9 mouse cellular contexts compared by ENCODE assay signal in the genomic region with DNA sequence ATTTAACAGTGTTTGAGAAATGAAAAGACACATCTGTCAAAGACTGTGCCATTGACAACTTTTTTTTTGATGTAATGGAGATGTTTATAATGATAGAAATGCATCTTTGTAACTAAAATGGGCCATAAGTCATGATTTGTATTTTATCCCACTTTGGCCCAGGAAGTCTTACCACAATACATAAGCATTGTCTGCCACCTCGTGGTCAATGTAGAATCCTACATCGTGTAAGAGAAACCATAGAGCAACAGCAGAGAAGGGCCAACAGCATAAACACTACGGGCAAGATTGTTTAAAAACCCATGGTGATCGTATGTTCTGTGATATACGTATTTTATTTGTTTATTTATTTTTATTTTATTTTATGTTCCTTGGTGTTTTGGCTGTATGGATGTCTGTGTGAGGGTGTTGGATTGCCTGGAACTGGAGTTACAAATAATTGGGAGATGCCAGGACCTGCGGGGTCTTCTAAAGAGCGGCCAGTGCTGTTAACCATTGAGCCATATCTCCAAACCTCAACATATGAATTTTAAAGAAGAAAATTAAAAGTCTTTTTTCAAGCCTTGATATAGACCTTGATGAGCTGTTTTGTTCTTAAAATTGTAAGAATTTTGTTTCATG. TPM values are rescaled to one million over a fixed set of nuclear protein-coding genes. Genes with fewer than 3 reads are reported as not detected.
DNase-seq lines count a peak whose midpoint lies in the region; ATAC-seq and TF ChIP-seq lines count a peak whose summit lies in the region.
"Had no signal": no experiment of that assay in that cellular context is flagged by ENCODE, and none has a peak within 500 bp of the region (broad histone marks: within the 10 kb centered on the region; RNA-seq: fewer than 3 reads in every experiment).

No protein-coding gene starts in this region.

- no peak overlapping the region for H3K9ac ChIP-seq in midbrain, postnatal 0 days (replicated peaks; ENCODE audit: low read length, poor library complexity, severe bottlenecking)

- TF ChIP-seq CTCF in midbrain, postnatal 0 days (IDR thresholded peaks at IDR 0.05) = peak; percentile 91

- intact Hi-C loops in left cerebral cortex, postnatal 25 days (cut with DNase I) = loop anchor here (2.0 to 10.0 kb wide), 4 partner anchors 158 to 576 kb away; no protein-coding TSS in a partner anchor

- DNase-seq in 3T3-L1 (ENCODE audit: low read depth, low spot score) (peak; percentile 92), NIH3T3 (ENCODE audit: low read depth) (peak; percentile 93)
- DNase-seq in cerebellum, adult 9-11 months = peak; percentile 55
- DNase-seq in frontal cortex, postnatal 10 days (ENCODE audit: low spot score in 2 of 2) = peak; percentile 20 to 38
- DNase-seq in kidney, adult 11 months = peak; percentile 34
- DNase-seq in left cerebral cortex, postnatal 25 days (ENCODE audit: low spot score in 2 of 2) = peak; percentile 70 to 87
- peak; percentile 92 for DNase-seq in midbrain, postnatal 0 days (ENCODE audit: low spot score)
- peak; percentile 57 for DNase-seq in testis, postnatal 10 days (ENCODE audit: low spot score)

- no peaks in the 10 kb centered on the region for H3K27me3 ChIP-seq in midbrain, postnatal 0 days (ENCODE audit: insufficient read depth, low read length)

- no peak overlapping the region for H3K4me3 ChIP-seq in midbrain, postnatal 0 days (ENCODE audit: low read depth, low read length)
- H3K4me3 ChIP-seq: erythroblast, embryonic 14.5 days had no signal

- 42% methylated on average over 7 of the region's 7 CpGs for WGBS in midbrain, postnatal 0 days

- no peaks in the 10 kb centered on the region for H3K4me1 ChIP-seq in midbrain, postnatal 0 days (ENCODE audit: insufficient read depth, low read length)

- no peaks in the 10 kb centered on the region for H3K36me3 ChIP-seq in midbrain, postnatal 0 days (ENCODE audit: insufficient read depth, low read length)

- H3K4me2 ChIP-seq in midbrain, postnatal 0 days (ENCODE audit: low read depth, low read length, poor library complexity, severe bottlenecking) = no peak overlapping the region

- ATAC-seq in midbrain, postnatal 0 days (ENCODE audit: low FRiP score) = peak; percentile 88

- no peaks in the 10 kb centered on the region for H3K9me3 ChIP-seq in midbrain, postnatal 0 days (ENCODE audit: low read length)

- no peak overlapping the region for H3K27ac ChIP-seq in midbrain, postnatal 0 days (ENCODE audit: low read depth, low read length)

RNA-seq across cellular contexts. Expression of gene Tigd2, which starts 28.2 kb away (rescaled TPM):
- total RNA-seq in left cerebral cortex, postnatal 25 days (2021) = 10 to 100 TPM; 12.2 to 12.7 TPM
- total RNA-seq in midbrain, postnatal 0 days (2014; rRNA removed) = 10.0 and 15.3 TPM in 2 replicates
- polyA plus RNA-seq in midbrain, postnatal 0 days (2015; fragmentation: Nextera tagmentation; extraction: Ambion mirVana) = 13.2 and 13.7 TPM in 2 replicates

Comparison
In these comparisons a context has a peak if more than half of its experiments do, and no peak if none do; other contexts are left out.
1. DNase-seq: peak in every context shown above with its lines; median percentile 93 in NIH3T3; 92 in 3T3-L1; 92 in midbrain, postnatal 0 days; 78 in left cerebral cortex, postnatal 25 days; 57 in testis, postnatal 10 days; 55 in cerebellum, adult 9-11 months; 34 in kidney, adult 11 months; 29 in frontal cortex, postnatal 10 days.